Mouse (Mus musculus) midbrain, embryonic 10.5 days (tissue): ENCODE measurements around the gene Nutf2-ps1. TPM values are rescaled to one million over a fixed set of nuclear protein-coding genes. Genes with fewer than 3 reads are reported as not detected.

Experiments
- DNase-seq: peaks from one replicate; pipeline ENCODE4 v3.0.0-alpha.2; 2017; ENCODE audit warnings: low spot score
- H3K27ac ChIP-seq: fragments of 300-500 bp; sonication (generic); replicated peaks from 2 replicates; pipeline ENCODE4 v1.5.1; 2016; ENCODE audit warnings: mild to moderate bottlenecking
- H3K27me3 ChIP-seq: fragments of 300-500 bp; sonication (generic); 2 replicates; pipeline ENCODE4 v1.6.1; 2016; ENCODE audit warnings: low read depth, mild to moderate bottlenecking; ENCODE audit not compliant: poor library complexity, severe bottlenecking
- H3K36me3 ChIP-seq: fragments of 300-500 bp; sonication (generic); 2 replicates; pipeline ENCODE4 v1.6.1; 2016; ENCODE audit warnings: mild to moderate bottlenecking, moderate library complexity
- H3K4me1 ChIP-seq: fragments of 300-500 bp; sonication (generic); 2 replicates; pipeline ENCODE4 v1.6.1; 2016
- H3K4me3 ChIP-seq: fragments of 300-500 bp; sonication (generic); 2 replicates; pipeline ENCODE4 v1.5.1; 2016; ENCODE audit warnings: mild to moderate bottlenecking, moderate library complexity
- H3K9me3 ChIP-seq: fragments of 300-500 bp; sonication (generic); replicated peaks from 2 replicates; pipeline ENCODE4 v1.6.1; 2016; ENCODE audit warnings: mild to moderate bottlenecking
- WGBS: fragments of 180-500 bp; shearing (Covaris S2); methylation state at CpG from one replicate; pipeline ENCODE4 v1.1.7; 2016; 5-methylcytosine and 5-hydroxymethylcytosine counted together
- polyA plus RNA-seq: library from polyadenylated mRNA; unstranded; fragments of >200 nt; fragmentation: Nextera tagmentation; extraction: Ambion mirVana; gene quantifications from 2 replicates; pipeline ENCODE4 v1.2.1, GENCODE M21; 2016

Gene Nutf2-ps1
- polyA plus RNA-seq, 1 experiment from 2014 or later = 658 TPM

- Histone ChIP-seq H3K4me1 (peaks cover 25% of the 10 kb centered on the region), H3K9me3 (no peaks in the 10 kb centered on the region), H3K36me3 (no peaks in the 10 kb centered on the region), H3K27ac (peak overlapping the region; percentile 49; the same call in 1 of the 2 replicates), H3K4me3 (no peak overlapping the region), H3K27me3 (no peaks in the 10 kb centered on the region)
- DNase-seq = no peak
- 54% methylated on average over 11 of the region's 11 CpGs for WGBS
Observed at GRCm38 (mm10) chr19:53577025-53577800, 11.7 kb downstream of the Nutf2-ps1 start.

GRCm38 (mm10) chr19:53576061-53576460 is 12.8 kb downstream of the Nutf2-ps1 start:
- 86% methylated on average over 7 of the region's 7 CpGs for WGBS
- DNase-seq = no peak

GRCm38 (mm10) chr19:53575296-53576010 is 13.4 kb downstream of the Nutf2-ps1 start:
- no peaks in the 10 kb centered on the region for H3K36me3 ChIP-seq
- no peak overlapping the region for H3K27ac ChIP-seq
- H3K4me1 ChIP-seq = peaks cover 25% of the 10 kb centered on the region
- 74% methylated on average over 4 of the region's 4 CpGs for WGBS
- H3K4me3 ChIP-seq = no peak overlapping the region
- no peak for DNase-seq
- no peaks in the 10 kb centered on the region for H3K27me3 ChIP-seq
- H3K9me3 ChIP-seq = no peaks in the 10 kb centered on the region

More at GRCm38 (mm10) chr19:53576061-53576460, 12.8 kb downstream of the Nutf2-ps1 start:
- Histone ChIP-seq H3K9me3 (no peaks in the 10 kb centered on the region), H3K27me3 (no peaks in the 10 kb centered on the region), H3K36me3 (no peaks in the 10 kb centered on the region), H3K27ac (no peak overlapping the region), H3K4me3 (no peak overlapping the region), H3K4me1 (peaks cover 25% of the 10 kb centered on the region)

- no peaks in the 10 kb centered on the region for H3K9me3 ChIP-seq
- no peaks in the 10 kb centered on the region for H3K36me3 ChIP-seq
- H3K27me3 ChIP-seq = no peaks in the 10 kb centered on the region
- H3K4me1 ChIP-seq = peaks cover 25% of the 10 kb centered on the region
- DNase-seq = no peak
- 90% methylated on average over 7 of the region's 7 CpGs for WGBS
- H3K27ac ChIP-seq = no peak overlapping the region
- no peak overlapping the region for H3K4me3 ChIP-seq
Observed at GRCm38 (mm10) chr19:53574546-53574945, 14.3 kb downstream of the Nutf2-ps1 start.

GRCm38 (mm10) chr19:53574131-53574530 is 14.7 kb downstream of the Nutf2-ps1 start:
- 49% methylated on average over 8 of the region's 8 CpGs for WGBS
- Histone ChIP-seq H3K36me3 (no peaks in the 10 kb centered on the region), H3K4me3 (no peak overlapping the region), H3K9me3 (no peaks in the 10 kb centered on the region), H3K27ac (0 out of 2 replicates have a peak overlapping the region, but pooled peaks have one; percentile 13), H3K27me3 (no peaks in the 10 kb centered on the region), H3K4me1 (peaks cover 25% of the 10 kb centered on the region)
- DNase-seq = no peak

GRCm38 (mm10) chr19:53573151-53573550 is 15.7 kb downstream of the Nutf2-ps1 start:
- 94% methylated on average over 3 of the region's 3 CpGs for WGBS
- H3K36me3 ChIP-seq = no peaks in the 10 kb centered on the region
- H3K9me3 ChIP-seq = no peaks in the 10 kb centered on the region
- DNase-seq = no peak
- H3K4me3 ChIP-seq = no peak overlapping the region
- no peak overlapping the region for H3K27ac ChIP-seq
- H3K27me3 ChIP-seq = no peaks in the 10 kb centered on the region
- peaks cover 21% of the 10 kb centered on the region for H3K4me1 ChIP-seq

GRCm38 (mm10) chr19:53572607-53573006 is 16.3 kb downstream of the Nutf2-ps1 start:
- no peak for DNase-seq
- 91% methylated on average over 12 of the region's 12 CpGs for WGBS

GRCm38 (mm10) chr19:53571501-53572428 is 17.1 kb downstream of the Nutf2-ps1 start:
- Histone ChIP-seq H3K27ac (no peak overlapping the region), H3K4me1 (peaks cover 16% of the 10 kb centered on the region), H3K36me3 (no peaks in the 10 kb centered on the region), H3K27me3 (no peaks in the 10 kb centered on the region), H3K9me3 (no peaks in the 10 kb centered on the region), H3K4me3 (no peak overlapping the region)
- no peak for DNase-seq
- 86% methylated on average over 18 of the region's 18 CpGs for WGBS

More at GRCm38 (mm10) chr19:53572607-53573006, 16.3 kb downstream of the Nutf2-ps1 start:
- no peaks in the 10 kb centered on the region for H3K27me3 ChIP-seq
- peaks cover 23% of the 10 kb centered on the region for H3K4me1 ChIP-seq
- H3K4me3 ChIP-seq = no peak overlapping the region
- no peaks in the 10 kb centered on the region for H3K9me3 ChIP-seq
- H3K27ac ChIP-seq = no peak overlapping the region
- H3K36me3 ChIP-seq = no peaks in the 10 kb centered on the region

- no peaks in the 10 kb centered on the region for H3K27me3 ChIP-seq
- peaks cover 12% of the 10 kb centered on the region; the same call in 1 of the 2 replicates for H3K4me1 ChIP-seq
- H3K36me3 ChIP-seq = no peaks in the 10 kb centered on the region
- H3K4me3 ChIP-seq = no peak overlapping the region
- WGBS = 90% methylated on average over 4 of the region's 4 CpGs
- no peak for DNase-seq
- H3K27ac ChIP-seq = no peak overlapping the region
- no peaks in the 10 kb centered on the region for H3K9me3 ChIP-seq
Observed at GRCm38 (mm10) chr19:53571056-53571455, 17.8 kb downstream of the Nutf2-ps1 start.

GRCm38 (mm10) chr19:53568553-53568952 is 20.3 kb downstream of the Nutf2-ps1 start:
- H3K4me3 ChIP-seq = no peak overlapping the region
- peaks cover 11% of the 10 kb centered on the region; the same call in 1 of the 2 replicates for H3K4me1 ChIP-seq
- H3K9me3 ChIP-seq = no peaks in the 10 kb centered on the region
- H3K27ac ChIP-seq = no peak overlapping the region
- no peak for DNase-seq
- H3K27me3 ChIP-seq = no peaks in the 10 kb centered on the region
- H3K36me3 ChIP-seq = no peaks in the 10 kb centered on the region
- 88% methylated on average over 3 of the region's 3 CpGs for WGBS

GRCm38 (mm10) chr19:53567864-53568263 is 21.0 kb downstream of the Nutf2-ps1 start:
- no peak overlapping the region for H3K4me3 ChIP-seq
- H3K9me3 ChIP-seq = no peaks in the 10 kb centered on the region
- H3K4me1 ChIP-seq = peaks cover 11% of the 10 kb centered on the region; the same call in 1 of the 2 replicates
- H3K27me3 ChIP-seq = no peaks in the 10 kb centered on the region
- H3K36me3 ChIP-seq = no peaks in the 10 kb centered on the region
- 23% methylated on average over 11 of the region's 11 CpGs for WGBS
- no peak for DNase-seq
- H3K27ac ChIP-seq = no peak overlapping the region

- H3K9me3 ChIP-seq = no peaks in the 10 kb centered on the region
- no peaks in the 10 kb centered on the region for H3K36me3 ChIP-seq
- H3K4me3 ChIP-seq = no peak overlapping the region
- peaks cover 11% of the 10 kb centered on the region; the same call in 1 of the 2 replicates for H3K4me1 ChIP-seq
- H3K27ac ChIP-seq = no peak overlapping the region
- 93% methylated on average over 14 of the region's 14 CpGs for WGBS
- no peak for DNase-seq
- no peaks in the 10 kb centered on the region for H3K27me3 ChIP-seq
Observed at GRCm38 (mm10) chr19:53565565-53566277, 23.1 kb downstream of the Nutf2-ps1 start.
